Mouse (Mus musculus): Measurements from ENCODE around the gene Opn3. TPM values are rescaled to one million over a fixed set of nuclear protein-coding genes. Genes with fewer than 3 reads are reported as not detected.

The Opn3 gene
- 3.5 and 4.3 TPM in 2 replicates for polyA plus RNA-seq (2012; rRNA removed)

GRCm38 (mm10) chr1:175692246-175692996 is at the start of gene Opn3, which contains the start of gene Chml:
TSS of gene Opn3 (minus strand) at chr1:175692776.
TSS of gene Chml (minus strand) at chr1:175692901.

GRCm38 (mm10) chr1:175698293-175698692 is 5.7 kb upstream of the Opn3 start, which contains the start of gene Wdr64:
TSS of gene Wdr64 (plus strand) at chr1:175698593.

DNA sequence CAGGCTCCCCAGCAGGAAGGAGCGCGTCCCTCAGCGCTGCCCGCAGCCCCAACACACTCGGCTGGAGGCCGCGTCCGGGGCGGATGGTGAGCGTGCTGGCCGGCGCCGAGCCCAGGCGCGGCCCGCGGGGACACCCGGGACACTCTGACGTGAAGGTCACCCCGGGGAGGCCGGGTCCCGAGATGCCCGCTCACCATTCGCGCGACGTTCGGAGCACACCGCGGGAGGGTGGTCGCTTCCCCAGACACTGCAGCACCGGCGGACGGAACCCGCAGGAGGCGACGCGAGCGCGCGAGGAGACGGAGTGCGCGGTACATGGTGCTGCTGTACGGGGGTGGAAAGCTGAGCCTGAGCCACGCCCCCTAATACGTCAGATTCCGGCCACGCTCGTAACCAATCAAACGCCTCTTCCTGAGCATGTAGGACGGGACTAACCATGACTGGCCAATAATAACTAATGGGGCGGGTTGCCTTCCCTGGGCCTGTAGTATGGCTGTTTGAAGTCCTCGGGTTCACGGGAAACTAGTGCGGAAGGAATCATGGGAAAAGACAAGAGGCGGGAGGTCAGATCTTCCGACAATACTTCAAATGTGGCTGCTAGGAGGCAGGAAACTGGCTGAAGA is 67.2 kb downstream of the Opn3 start, which contains the start of gene Fh1:
Gene Fh1 (minus strand): TSS at position 379 of the 623 bp plus-strand sequence.

DNA sequence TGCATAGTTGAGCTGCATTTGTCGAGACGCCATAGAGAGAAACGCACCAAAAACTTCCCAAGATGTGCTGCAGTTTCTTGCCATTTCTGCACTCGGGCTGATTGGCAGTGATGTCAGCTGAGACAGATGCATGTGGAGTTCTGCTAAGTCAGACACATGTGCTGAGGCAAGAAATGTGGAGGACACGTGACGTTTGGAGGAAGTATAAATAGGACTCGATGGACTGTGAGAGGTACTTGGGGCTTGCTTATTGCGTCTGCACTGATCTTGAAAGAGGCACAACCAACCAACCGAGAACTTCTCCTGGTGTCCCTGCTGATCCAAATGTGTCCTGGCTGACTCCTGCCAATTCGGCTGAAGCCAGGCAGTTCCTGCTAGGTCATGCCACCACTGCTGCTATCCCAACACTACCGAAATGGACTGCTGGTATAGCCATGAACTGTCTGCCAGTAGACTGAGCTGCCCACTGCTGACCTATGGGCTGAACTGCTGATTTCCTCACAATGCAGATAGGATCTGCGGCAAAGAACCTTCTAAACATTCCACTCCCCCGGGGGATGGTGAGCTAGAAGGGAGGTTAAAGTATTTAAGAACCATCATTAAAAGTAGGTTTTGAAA is 72.7 kb downstream of the Opn3 start, which contains the start of gene Kmo:
Gene Kmo (plus strand): TSS at position 568 of the 618 bp plus-strand sequence.

Other genes with a start within 250 kb of the Opn3 start
- gene Rgs7, start 200.3 kb downstream of the Opn3 start, polyA plus RNA-seq (2012; rRNA removed) = 0.37 and 0.63 TPM in 2 replicates
- 0.23 and 0.37 TPM in 2 replicates for gene Kmo, start 72.4 kb downstream of the Opn3 start, polyA plus RNA-seq (2012; rRNA removed)
- 26.1 and 26.6 TPM in 2 replicates for gene Fh1, start 67.1 kb downstream of the Opn3 start, polyA plus RNA-seq (2012; rRNA removed)
- 20.1 and 27.8 TPM in 2 replicates for gene Chml, start 125 bp upstream of the Opn3 start, polyA plus RNA-seq (2012; rRNA removed)
- gene Wdr64, start 5.8 kb upstream of the Opn3 start, polyA plus RNA-seq (2012; rRNA removed) = not detected in 2 replicates
- gene Exo1, start 187.8 kb upstream of the Opn3 start, polyA plus RNA-seq (2012; rRNA removed) = 0.48 and 0.65 TPM in 2 replicates
- gene Gm38100, start 227.6 kb upstream of the Opn3 start, polyA plus RNA-seq (2012; rRNA removed) = not detected in 2 replicates